In genomic region chr10:51631411-51632136, GRCm38 (mm10) we compare ENCODE assay signal across 40 mouse cellular contexts. TPM values are rescaled to one million over a fixed set of nuclear protein-coding genes. Genes with fewer than 3 reads are reported as not detected.
DNase-seq lines count a peak whose midpoint lies in the region; ATAC-seq and TF ChIP-seq lines count a peak whose summit lies in the region.
"Had no signal": no experiment of that assay in that cellular context is flagged by ENCODE, and none has a peak within 500 bp of the region (broad histone marks: within the 10 kb centered on the region; RNA-seq: fewer than 3 reads in every experiment).

TSS of gene Gprc6a (minus strand) at chr10:51631461.

- peak; percentile 53 for DNase-seq in embryonic facial prominence, embryonic 14.5 days (ENCODE audit: low spot score)
- no peak for DNase-seq in embryonic facial prominence, embryonic 10.5 days (ENCODE audit: low spot score)
- peak; percentile 1 for DNase-seq in midbrain, postnatal 0 days (ENCODE audit: low spot score)
- DNase-seq in limb, embryonic 10.5 days (ENCODE audit: low spot score): no peak
- DNase-seq: adrenal gland, adult 8-10 months; cerebellum, adult 11 months; cerebellum, adult 9-10 months; heart, postnatal 4 days; kidney, adult 8-10 months; kidney, postnatal 4 days; retina, postnatal 1 day; right cerebral cortex, postnatal 14 days; thymus, postnatal 4 days had no signal

- no peak for TF ChIP-seq CTCF in midbrain, postnatal 0 days (IDR thresholded peaks at IDR 0.05)

- 40% methylated on average over 8 of the region's 8 CpGs for WGBS in embryonic facial prominence, embryonic 14.5 days
- 84% methylated on average over 8 of the region's 8 CpGs for WGBS in embryonic facial prominence, embryonic 10.5 days
- 66% methylated on average over 8 of the region's 8 CpGs for WGBS in liver, embryonic 16.5 days (ENCODE audit: insufficient replicate concordance)
- WGBS in liver, embryonic 12.5 days (ENCODE audit: insufficient replicate concordance): 74% methylated on average over 8 of the region's 8 CpGs
- 63% methylated on average over 8 of the region's 8 CpGs for WGBS in midbrain, postnatal 0 days
- WGBS in midbrain, embryonic 16.5 days: 60% methylated on average over 8 of the region's 8 CpGs
- 89% methylated on average over 8 of the region's 8 CpGs for WGBS in limb, embryonic 10.5 days

- H3K9ac ChIP-seq in embryonic facial prominence, embryonic 14.5 days (ENCODE audit: low read depth, low read length): no peak within 1 kb of the TSS
- no peak within 1 kb of the TSS for H3K9ac ChIP-seq in liver, embryonic 16.5 days (ENCODE audit: low read depth, low read length)
- no peak within 1 kb of the TSS for H3K9ac ChIP-seq in liver, embryonic 12.5 days
- H3K9ac ChIP-seq in midbrain, postnatal 0 days (replicated peaks; ENCODE audit: low read length, poor library complexity, severe bottlenecking): no peak within 1 kb of the TSS
- no peak within 1 kb of the TSS for H3K9ac ChIP-seq in midbrain, embryonic 16.5 days (ENCODE audit: low read depth, low read length)
- H3K9ac ChIP-seq: embryonic facial prominence, embryonic 15.5 days; forebrain, embryonic 13.5 days; hindbrain, embryonic 13.5 days; midbrain, embryonic 13.5 days; neural tube, embryonic 15.5 days had no signal

- H3K27ac ChIP-seq in embryonic facial prominence, embryonic 14.5 days (replicated peaks; ENCODE audit: low read depth, low read length): no peak within 1 kb of the TSS
- H3K27ac ChIP-seq in embryonic facial prominence, embryonic 10.5 days (replicated peaks): no peak within 1 kb of the TSS
- H3K27ac ChIP-seq in liver, embryonic 16.5 days (ENCODE audit: low read length): no peak within 1 kb of the TSS
- H3K27ac ChIP-seq in liver, embryonic 12.5 days: no peak within 1 kb of the TSS
- H3K27ac ChIP-seq in midbrain, postnatal 0 days (ENCODE audit: low read depth, low read length): no peak within 1 kb of the TSS
- H3K27ac ChIP-seq in midbrain, embryonic 16.5 days (ENCODE audit: low read length): no peak within 1 kb of the TSS
- H3K27ac ChIP-seq in limb, embryonic 10.5 days: no peak within 1 kb of the TSS
- H3K27ac ChIP-seq: embryonic facial prominence, embryonic 15.5 days; forebrain, embryonic 13.5 days; hindbrain, embryonic 13.5 days; kidney, postnatal 0 days; macrophage; midbrain, embryonic 13.5 days; neural tube, embryonic 15.5 days had no signal

- H3K4me3 ChIP-seq in embryonic facial prominence, embryonic 14.5 days (ENCODE audit: low read depth, low read length): no peak within 1 kb of the TSS
- no peak within 1 kb of the TSS for H3K4me3 ChIP-seq in embryonic facial prominence, embryonic 10.5 days
- no peak within 1 kb of the TSS for H3K4me3 ChIP-seq in liver, embryonic 16.5 days (ENCODE audit: low read depth, low read length)
- no peak within 1 kb of the TSS for H3K4me3 ChIP-seq in liver, embryonic 12.5 days
- H3K4me3 ChIP-seq in midbrain, postnatal 0 days (ENCODE audit: low read depth, low read length): no peak within 1 kb of the TSS
- no peak within 1 kb of the TSS for H3K4me3 ChIP-seq in midbrain, embryonic 16.5 days (ENCODE audit: low read depth, low read length)
- no peak within 1 kb of the TSS for H3K4me3 ChIP-seq in limb, embryonic 10.5 days
- H3K4me3 ChIP-seq: embryonic facial prominence, embryonic 15.5 days; forebrain, embryonic 13.5 days; hindbrain, embryonic 13.5 days; midbrain, embryonic 13.5 days; neural tube, embryonic 15.5 days had no signal

- no peak for ATAC-seq in embryonic facial prominence, embryonic 14.5 days (ENCODE audit: low read depth)
- ATAC-seq in liver, embryonic 16.5 days (ENCODE audit: low read depth): peak; percentile 64
- ATAC-seq in liver, embryonic 12.5 days: no peak
- no peak for ATAC-seq in midbrain, postnatal 0 days (ENCODE audit: low FRiP score)
- ATAC-seq in midbrain, embryonic 16.5 days: no peak
- no peak for ATAC-seq in granulocyte monocyte progenitor cell, adult 5-6 weeks (replicated peaks; ENCODE audit: poor library complexity, severe bottlenecking)
- ATAC-seq: forebrain, embryonic 13.5 days; intestine, embryonic 16.5 days; midbrain, embryonic 13.5 days had no signal

- H3K4me1 ChIP-seq in embryonic facial prominence, embryonic 14.5 days (ENCODE audit: control insufficient read depth, insufficient read depth, low read length): no peaks in the 10 kb centered on the region
- no peaks in the 10 kb centered on the region for H3K4me1 ChIP-seq in embryonic facial prominence, embryonic 10.5 days
- no peaks in the 10 kb centered on the region for H3K4me1 ChIP-seq in liver, embryonic 16.5 days (ENCODE audit: control insufficient read depth, low read depth, low read length)
- H3K4me1 ChIP-seq in liver, embryonic 12.5 days: no peaks in the 10 kb centered on the region
- H3K4me1 ChIP-seq in midbrain, postnatal 0 days (ENCODE audit: insufficient read depth, low read length): no peaks in the 10 kb centered on the region
- no peaks in the 10 kb centered on the region for H3K4me1 ChIP-seq in midbrain, embryonic 16.5 days (ENCODE audit: control insufficient read depth, insufficient read depth, low read length)
- H3K4me1 ChIP-seq in limb, embryonic 10.5 days: no peaks in the 10 kb centered on the region
- H3K4me1 ChIP-seq: embryonic facial prominence, embryonic 15.5 days; hindbrain, embryonic 13.5 days; midbrain, embryonic 13.5 days; neural tube, embryonic 15.5 days had no signal

- no peaks in the 10 kb centered on the region for H3K36me3 ChIP-seq in embryonic facial prominence, embryonic 14.5 days (ENCODE audit: control insufficient read depth, insufficient read depth, low read length)
- no peaks in the 10 kb centered on the region for H3K36me3 ChIP-seq in embryonic facial prominence, embryonic 10.5 days (replicated peaks)
- no peaks in the 10 kb centered on the region for H3K36me3 ChIP-seq in liver, embryonic 16.5 days (ENCODE audit: control insufficient read depth, insufficient read depth)
- H3K36me3 ChIP-seq in liver, embryonic 12.5 days: no peaks in the 10 kb centered on the region
- no peaks in the 10 kb centered on the region for H3K36me3 ChIP-seq in midbrain, postnatal 0 days (ENCODE audit: insufficient read depth, low read length)
- no peaks in the 10 kb centered on the region for H3K36me3 ChIP-seq in midbrain, embryonic 16.5 days (ENCODE audit: control insufficient read depth, insufficient read depth, low read length)
- no peaks in the 10 kb centered on the region for H3K36me3 ChIP-seq in limb, embryonic 10.5 days
- H3K36me3 ChIP-seq: embryonic facial prominence, embryonic 15.5 days; hindbrain, embryonic 13.5 days; midbrain, embryonic 13.5 days; neural tube, embryonic 15.5 days had no signal

- H3K9me3 ChIP-seq in embryonic facial prominence, embryonic 14.5 days (ENCODE audit: control insufficient read depth, low read length): no peaks in the 10 kb centered on the region
- H3K9me3 ChIP-seq in embryonic facial prominence, embryonic 10.5 days: no peaks in the 10 kb centered on the region
- no peaks in the 10 kb centered on the region for H3K9me3 ChIP-seq in liver, embryonic 16.5 days (replicated peaks; ENCODE audit: control insufficient read depth, low read length)
- H3K9me3 ChIP-seq in liver, embryonic 12.5 days (replicated peaks): no peaks in the 10 kb centered on the region
- no peaks in the 10 kb centered on the region for H3K9me3 ChIP-seq in midbrain, postnatal 0 days (ENCODE audit: low read length)
- H3K9me3 ChIP-seq in midbrain, embryonic 16.5 days (replicated peaks; ENCODE audit: control insufficient read depth, low read length, poor library complexity, severe bottlenecking): no peaks in the 10 kb centered on the region
- H3K9me3 ChIP-seq in limb, embryonic 10.5 days (replicated peaks): no peaks in the 10 kb centered on the region
- H3K9me3 ChIP-seq: embryonic facial prominence, embryonic 15.5 days; forebrain, embryonic 13.5 days; hindbrain, embryonic 13.5 days; midbrain, embryonic 13.5 days; neural tube, embryonic 15.5 days had no signal

- no peaks in the 10 kb centered on the region for H3K27me3 ChIP-seq in embryonic facial prominence, embryonic 14.5 days (replicated peaks; ENCODE audit: control insufficient read depth, insufficient read depth, low read length)
- no peaks in the 10 kb centered on the region for H3K27me3 ChIP-seq in embryonic facial prominence, embryonic 10.5 days (replicated peaks; ENCODE audit: low read depth, poor library complexity, severe bottlenecking)
- H3K27me3 ChIP-seq in liver, embryonic 16.5 days (ENCODE audit: control insufficient read depth, insufficient read depth, low read depth, low read length): no peaks in the 10 kb centered on the region
- H3K27me3 ChIP-seq in liver, embryonic 12.5 days (replicated peaks): no peaks in the 10 kb centered on the region
- H3K27me3 ChIP-seq in midbrain, postnatal 0 days (ENCODE audit: insufficient read depth, low read length): no peaks in the 10 kb centered on the region
- no peaks in the 10 kb centered on the region for H3K27me3 ChIP-seq in midbrain, embryonic 16.5 days (ENCODE audit: control insufficient read depth, insufficient read depth, low read depth, low read length)
- no peaks in the 10 kb centered on the region for H3K27me3 ChIP-seq in limb, embryonic 10.5 days (ENCODE audit: low read depth, poor library complexity, severe bottlenecking)
- H3K27me3 ChIP-seq: CH12.LX; embryonic facial prominence, embryonic 15.5 days; forebrain, embryonic 13.5 days; hindbrain, embryonic 13.5 days; midbrain, embryonic 13.5 days; neural tube, embryonic 15.5 days had no signal

- no peak within 1 kb of the TSS for H3K4me2 ChIP-seq in embryonic facial prominence, embryonic 14.5 days (ENCODE audit: low read depth, low read length)
- no peak within 1 kb of the TSS for H3K4me2 ChIP-seq in liver, embryonic 16.5 days (ENCODE audit: low read depth, low read length)
- H3K4me2 ChIP-seq in liver, embryonic 12.5 days: no peak within 1 kb of the TSS
- no peak within 1 kb of the TSS for H3K4me2 ChIP-seq in midbrain, postnatal 0 days (ENCODE audit: low read depth, low read length, poor library complexity, severe bottlenecking)
- no peak within 1 kb of the TSS for H3K4me2 ChIP-seq in midbrain, embryonic 16.5 days (ENCODE audit: low read length)
- H3K4me2 ChIP-seq: embryonic facial prominence, embryonic 15.5 days; forebrain, embryonic 13.5 days; heart, embryonic 11.5 days; hindbrain, embryonic 13.5 days; midbrain, embryonic 13.5 days; neural tube, embryonic 15.5 days had no signal

RNA-seq across cellular contexts. Expression of gene Gprc6a, which starts in this region (rescaled TPM):
- not detected in 2 replicates for polyA plus RNA-seq in embryonic facial prominence, embryonic 14.5 days (2014; fragmentation: Nextera tagmentation; extraction: Ambion mirVana)
- 0.10 and 0.13 TPM in 2 replicates for polyA plus RNA-seq in embryonic facial prominence, embryonic 10.5 days (2016; fragmentation: Nextera tagmentation; extraction: Ambion mirVana)
- 0.05 and 0.18 TPM in 2 replicates for polyA plus RNA-seq in liver, embryonic 16.5 days (2015; fragmentation: Nextera tagmentation; extraction: Ambion mirVana)
- 0.10 TPM in 1 of 2 replicates, not detected in the other for polyA plus RNA-seq in liver, embryonic 12.5 days (2016; fragmentation: Nextera tagmentation; extraction: Ambion mirVana)
- total RNA-seq in midbrain, postnatal 0 days (2014; rRNA removed): not detected in 2 replicates
- polyA plus RNA-seq in midbrain, postnatal 0 days (2015; fragmentation: Nextera tagmentation; extraction: Ambion mirVana): 0.12 TPM in 1 of 2 replicates, not detected in the other
- polyA plus RNA-seq in midbrain, embryonic 16.5 days (2015; fragmentation: Nextera tagmentation; extraction: Ambion mirVana): 0.07 and 0.08 TPM in 2 replicates
- not detected in 2 replicates for polyA plus RNA-seq in limb, embryonic 10.5 days (2016; fragmentation: Nextera tagmentation; extraction: Ambion mirVana)
- total RNA-seq in granulocyte monocyte progenitor cell, adult 5-6 weeks (2014; fragmentation: Nextera tagmentation): not detected in 2 replicates
- total RNA-seq in granulocyte monocyte progenitor cell, adult 5-6 weeks (2017): not detected in 2 replicates
- total RNA-seq: adrenal gland, adult 8-10 months; adrenal gland, postnatal 4 days; CH12.LX; common myeloid progenitor, adult 5-6 weeks; ES-E14; gastrocnemius, adult 8-10 months; gastrocnemius, postnatal 4 days; heart, postnatal 4 days; layer of hippocampus, adult 8-10 months; layer of hippocampus, postnatal 25 days; left cerebral cortex, adult 8-10 months; left cerebral cortex, postnatal 36 days; megakaryocyte-erythroid progenitor cell, adult 5-6 weeks had no signal
- polyA plus RNA-seq: C2C12; embryonic facial prominence, embryonic 15.5 days; forebrain, embryonic 13.5 days; heart, embryonic 11.5 days; hindbrain, embryonic 13.5 days; intestine, embryonic 16.5 days; limb, embryonic 14.5 days; macrophage; neural tube, embryonic 15.5 days; small intestine, adult 2 months had no signal

Comparison
In these comparisons a context has a peak if more than half of its experiments do, and no peak if none do; other contexts are left out.
1. Peak in DNase-seq in embryonic facial prominence, embryonic 14.5 days; RNA of the gene not detected or under 1 TPM.
2. Peak in ATAC-seq in liver, embryonic 16.5 days; RNA of the gene not detected or under 1 TPM.
3. Peak in DNase-seq in midbrain, postnatal 0 days; RNA of the gene not detected or under 1 TPM.